Mouse (Mus musculus) thymus, adult 2 months (tissue): ENCODE measurements around the gene Slc6a2.

ENCODE experiments used
- CTCF ChIP-seq: fragments of 200-500 bp; IDR thresholded peaks from 2 replicates; pipeline ENCODE4 v1.5.1; 2012; ENCODE audit warnings: mild to moderate bottlenecking, control low read depth, low read length, moderate library complexity, borderline replicate concordance; ENCODE audit not compliant: control insufficient read depth, poor library complexity, insufficient read depth; ENCODE audit errors: extremely low read depth
- POLR2A ChIP-seq: fragments of 200-500 bp; IDR thresholded peaks from 2 replicates; pipeline ENCODE4 v1.6.1; 2012; ENCODE audit warnings: mild to moderate bottlenecking, low read length, control low read depth, moderate library complexity; ENCODE audit not compliant: control insufficient read depth, poor library complexity, insufficient read depth; ENCODE audit errors: extremely low read depth

- TF ChIP-seq CTCF = no peak
- no peak for TF ChIP-seq POLR2A
Observed at GRCm38 (mm10) chr8:92982491-92982890, 22.6 kb downstream of the Slc6a2 start.
